Mouse (Mus musculus) olfactory bulb, adult 2 months (tissue): ENCODE data around the gene Paqr8. TPM values are rescaled to one million over a fixed set of nuclear protein-coding genes. Genes with fewer than 3 reads are reported as not detected.
A peak's percentile ranks its signal among the peaks of the same experiment; 100 is the strongest.

Experiments
- H3K27ac ChIP-seq: fragments of 200-500 bp; 2 replicates; pipeline ENCODE4 v1.5.1; 2012; ENCODE audit warnings: low read depth, low read length; ENCODE audit not compliant: insufficient read depth
- H3K4me1 ChIP-seq: fragments of 200-500 bp; 2 replicates; pipeline ENCODE4 v1.6.1; 2012; ENCODE audit warnings: low read length; ENCODE audit not compliant: control insufficient read depth, insufficient read depth
- H3K4me3 ChIP-seq: fragments of 200-500 bp; 2 replicates; pipeline ENCODE4 v1.5.1; 2012; ENCODE audit warnings: mild to moderate bottlenecking, low read depth, low read length, moderate library complexity; ENCODE audit not compliant: insufficient read depth
- CTCF ChIP-seq: fragments of 200-500 bp; IDR thresholded peaks from 2 replicates; pipeline ENCODE4 v1.5.1; 2012; ENCODE audit warnings: low read depth, mild to moderate bottlenecking, low read length, moderate library complexity; ENCODE audit not compliant: insufficient read depth
- POLR2A ChIP-seq: fragments of 200-500 bp; IDR thresholded peaks from 2 replicates; pipeline ENCODE4 v1.6.1; 2012; ENCODE audit warnings: mild to moderate bottlenecking, low read depth, low read length, moderate library complexity; ENCODE audit not compliant: insufficient read depth
- WGBS: fragments of 180-500 bp; shearing (Covaris S2); methylation state at CpG from one replicate; pipeline ENCODE4 v1.1.7; 2018; 5-methylcytosine and 5-hydroxymethylcytosine counted together
- polyA plus RNA-seq: library from polyadenylated mRNA; stranded (reverse); fragments of >200 nt; gene quantifications from 2 replicates; pipeline ENCODE4 v1.2.4, GENCODE M21; 2012; ENCODE audit warnings: low replicate concordance; ENCODE audit not compliant: missing spikeins, insufficient read depth, insufficient read length

Paqr8 gene
- polyA plus RNA-seq: 133 TPM in 1 of 2 replicates, not detected in the other

- H3K27ac ChIP-seq: peak within 1 kb of the TSS; percentile 17
- TF ChIP-seq POLR2A: peak; percentile 83
- TF ChIP-seq CTCF: no peak
- WGBS: under 1% methylated on average over 37 of the region's 37 CpGs
- peak within 1 kb of the TSS; percentile 67 for H3K4me3 ChIP-seq
- H3K4me1 ChIP-seq: peaks cover 9% of the 10 kb centered on the region; the same call in 1 of the 2 replicates
Measured at GRCm38 (mm10) chr1:20890404-20890921, at the start of gene Paqr8. Gene Paqr8, plus strand, starts transcription at chr1:20890606.

- no peak for TF ChIP-seq POLR2A
- no peak for TF ChIP-seq CTCF
- WGBS: 88% methylated on average over 7 of the region's 7 CpGs
Measured at GRCm38 (mm10) chr1:20856924-20857902, 33.2 kb upstream of the Paqr8 start.

GRCm38 (mm10) chr1:20860775-20861174 is 29.6 kb upstream of the Paqr8 start:
- H3K4me3 ChIP-seq: no peak overlapping the region
- H3K4me1 ChIP-seq: no peaks in the 10 kb centered on the region
- no peak overlapping the region for H3K27ac ChIP-seq
- 78% methylated on average over 3 of the region's 3 CpGs for WGBS
- no peak for TF ChIP-seq CTCF
- no peak for TF ChIP-seq POLR2A

More at GRCm38 (mm10) chr1:20856924-20857902, 33.2 kb upstream of the Paqr8 start:
- Histone ChIP-seq H3K4me1 (no peaks in the 10 kb centered on the region), H3K4me3 (no peak overlapping the region), H3K27ac (no peak overlapping the region)

GRCm38 (mm10) chr1:20861865-20862264 is 28.5 kb upstream of the Paqr8 start:
- no peak overlapping the region for H3K4me3 ChIP-seq
- H3K4me1 ChIP-seq: no peaks in the 10 kb centered on the region
- TF ChIP-seq POLR2A (no peak), CTCF (no peak)
- no peak overlapping the region for H3K27ac ChIP-seq
- WGBS: 82% methylated on average over 3 of the region's 3 CpGs

- 85% methylated on average over 5 of the region's 5 CpGs for WGBS
- Histone ChIP-seq H3K4me1 (0 out of 2 replicates have a peak, but pooled peaks cover 2% of the 10 kb centered on the region), H3K27ac (no peak overlapping the region), H3K4me3 (no peak overlapping the region)
- no peak for TF ChIP-seq CTCF
- TF ChIP-seq POLR2A: no peak
Measured at GRCm38 (mm10) chr1:20863452-20864172, 26.8 kb upstream of the Paqr8 start.

GRCm38 (mm10) chr1:20867241-20867902 is 23.0 kb upstream of the Paqr8 start:
- H3K4me3 ChIP-seq: no peak overlapping the region
- H3K27ac ChIP-seq: no peak overlapping the region
- 31% methylated on average over 8 of the region's 8 CpGs for WGBS
- TF ChIP-seq CTCF (no peak), POLR2A (no peak)
- H3K4me1 ChIP-seq: 0 out of 2 replicates have a peak, but pooled peaks cover 2% of the 10 kb centered on the region

- no peak overlapping the region for H3K4me3 ChIP-seq
- no peak overlapping the region for H3K27ac ChIP-seq
- WGBS: 40% methylated on average over 9 of the region's 9 CpGs
- TF ChIP-seq CTCF (no peak), POLR2A (no peak)
- 0 out of 2 replicates have a peak, but pooled peaks cover 2% of the 10 kb centered on the region for H3K4me1 ChIP-seq
Measured at GRCm38 (mm10) chr1:20868036-20868435, 22.4 kb upstream of the Paqr8 start.

- TF ChIP-seq POLR2A (no peak), CTCF (no peak)
- Histone ChIP-seq H3K4me3 (no peak overlapping the region), H3K27ac (no peak overlapping the region), H3K4me1 (0 out of 2 replicates have a peak, but pooled peaks cover 2% of the 10 kb centered on the region)
- 74% methylated on average over 2 of the region's 2 CpGs for WGBS
Measured at GRCm38 (mm10) chr1:20870887-20871286, 19.5 kb upstream of the Paqr8 start.
